Mouse (Mus musculus): ENCODE data around the gene Lrrc4c.

DNA sequence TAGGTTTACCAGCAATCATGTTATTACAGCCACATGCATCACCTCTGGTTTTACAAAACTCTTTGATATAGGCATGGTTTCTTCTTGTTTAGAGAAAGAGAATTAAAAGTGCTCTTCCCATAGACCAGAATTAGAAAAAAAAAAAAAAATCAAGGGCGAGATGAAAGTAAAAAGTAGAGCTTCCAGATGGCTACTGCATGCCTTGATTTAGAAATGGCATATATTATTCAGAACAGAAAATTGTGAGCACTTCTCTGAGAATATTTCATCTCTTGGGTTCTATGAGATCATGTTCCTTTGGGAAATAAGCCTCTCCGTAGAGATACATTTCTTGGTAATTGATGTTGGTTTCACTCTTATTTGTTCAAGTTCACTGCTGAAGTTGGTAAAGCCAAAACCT is 1322.0 kb downstream of the Lrrc4c start:
- TF ChIP-seq POLR2A (IDR thresholded peaks at IDR 0.05; ENCODE audit: extremely low read depth, insufficient read depth, low read length) (no peak), CTCF (IDR thresholded peaks at IDR 0.05; ENCODE audit: extremely low read depth, insufficient read depth, low read length) (no peak)
